Mouse (Mus musculus) brain, adult 10 weeks (tissue): ENCODE data around the gene Klhl36. TPM values are rescaled to one million over a fixed set of nuclear protein-coding genes. Genes with fewer than 3 reads are reported as not detected.

Experiments used
- polyA plus RNA-seq: library from polyadenylated mRNA; stranded (reverse); fragments of 350-450 nt; fragmentation: Illumina TruSeq; extraction: RNeasy Lipid Tissue Mini Kit (QIAGEN cat#74804); gene quantifications from one replicate; pipeline ENCODE4 v1.2.3, GENCODE M21; 2015; ENCODE audit warnings: low read depth, low replicate concordance

The Klhl36 gene
- polyA plus RNA-seq, result 6.1 TPM

DNA sequence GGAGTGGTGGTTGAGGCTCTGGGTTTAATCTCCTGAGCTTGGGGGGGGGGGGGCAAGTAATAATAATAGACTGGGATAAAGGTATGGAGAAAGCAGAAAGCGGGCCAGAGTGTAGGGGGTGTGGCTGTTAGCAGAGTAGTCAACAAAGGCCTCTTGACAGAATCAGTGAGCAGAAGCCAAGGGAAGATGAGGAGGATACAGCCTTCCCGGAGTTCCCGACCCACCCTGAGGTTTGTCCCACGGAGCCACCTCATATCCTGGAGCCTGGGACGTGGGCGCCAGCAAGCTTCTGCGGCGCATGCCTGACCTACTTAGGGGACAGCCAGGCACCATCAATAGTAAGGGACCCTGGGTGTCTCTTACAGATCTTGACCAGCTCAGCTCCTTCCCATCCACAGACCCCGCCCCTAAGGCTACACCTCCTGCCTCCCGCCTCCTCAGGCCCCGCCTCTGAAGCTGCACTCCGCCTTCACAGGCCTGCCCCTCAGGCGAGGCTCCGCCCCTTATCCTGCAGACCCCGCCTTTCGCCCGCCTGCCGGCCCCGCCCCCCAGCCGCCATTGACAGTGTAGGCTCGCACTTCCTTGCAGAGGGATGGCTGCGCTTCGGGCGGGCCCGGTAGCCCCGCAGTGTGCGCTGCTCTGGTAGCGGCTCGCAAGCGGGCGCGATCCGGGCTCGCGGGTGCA is at the start of gene Klhl36:
Klhl36 (plus strand) TSS at position 561 of the 684 bp plus-strand sequence.

DNA sequence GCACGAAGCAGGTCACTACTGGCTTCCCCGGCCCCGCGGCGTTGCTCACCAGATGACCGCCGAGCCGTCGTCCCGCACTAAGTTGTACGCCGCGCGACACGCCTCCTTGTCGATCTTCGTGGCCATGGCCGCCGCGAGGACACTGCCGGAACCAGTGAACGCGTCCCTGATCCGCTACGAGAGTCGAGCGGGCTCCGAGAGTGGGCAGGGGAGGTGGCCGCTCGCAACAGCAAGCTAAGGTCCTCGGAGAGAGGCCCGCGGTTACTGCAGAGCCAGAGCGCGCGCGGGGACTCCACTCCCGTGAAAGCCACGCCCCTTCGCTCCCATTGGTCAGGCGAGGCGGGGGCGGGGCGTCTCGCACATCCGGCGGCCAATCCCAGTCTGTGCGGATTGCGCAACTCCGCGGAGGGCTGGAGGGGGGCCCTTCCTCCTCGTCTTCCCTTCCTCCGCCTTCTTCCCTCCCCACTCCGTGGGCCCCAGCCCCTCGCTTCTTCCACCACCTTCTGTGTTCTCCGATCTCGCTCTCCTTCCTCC is 21.7 kb upstream of the Klhl36 start, which contains the start of gene Cotl1:
Cotl1 (minus strand) TSS at position 270 of the 534 bp plus-strand sequence.

DNA sequence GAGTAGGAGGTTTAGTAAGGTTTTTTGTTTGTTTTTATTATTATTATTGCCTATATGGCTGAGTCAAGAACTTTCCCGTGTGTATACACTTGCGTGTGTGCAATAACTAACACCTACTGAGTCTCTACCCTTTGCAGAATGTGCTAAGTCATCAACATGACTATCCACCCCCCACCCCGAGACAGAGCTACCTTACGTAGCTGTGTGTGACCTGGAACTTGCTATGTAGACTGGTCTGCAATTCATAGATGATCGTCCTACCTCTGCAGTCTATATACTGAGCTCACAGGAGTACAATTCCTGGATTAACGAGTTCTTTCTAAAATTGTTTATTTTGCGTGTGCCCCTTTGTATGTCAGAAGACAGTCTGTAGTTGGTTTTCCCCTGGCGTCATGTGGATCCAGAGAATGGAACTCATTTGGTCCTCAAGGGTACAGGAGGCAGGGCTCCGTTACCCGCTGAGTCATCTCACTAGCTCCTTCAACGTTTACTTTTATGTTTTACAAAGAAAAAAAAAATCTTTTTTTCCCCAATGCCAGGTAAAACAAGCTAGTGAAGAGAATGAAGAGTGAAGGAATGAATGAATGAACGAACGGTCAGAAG is 48.0 kb downstream of the Klhl36 start, which contains the start of gene Usp10:
Usp10 (plus strand) TSS at position 417 of the 603 bp plus-strand sequence.

DNA sequence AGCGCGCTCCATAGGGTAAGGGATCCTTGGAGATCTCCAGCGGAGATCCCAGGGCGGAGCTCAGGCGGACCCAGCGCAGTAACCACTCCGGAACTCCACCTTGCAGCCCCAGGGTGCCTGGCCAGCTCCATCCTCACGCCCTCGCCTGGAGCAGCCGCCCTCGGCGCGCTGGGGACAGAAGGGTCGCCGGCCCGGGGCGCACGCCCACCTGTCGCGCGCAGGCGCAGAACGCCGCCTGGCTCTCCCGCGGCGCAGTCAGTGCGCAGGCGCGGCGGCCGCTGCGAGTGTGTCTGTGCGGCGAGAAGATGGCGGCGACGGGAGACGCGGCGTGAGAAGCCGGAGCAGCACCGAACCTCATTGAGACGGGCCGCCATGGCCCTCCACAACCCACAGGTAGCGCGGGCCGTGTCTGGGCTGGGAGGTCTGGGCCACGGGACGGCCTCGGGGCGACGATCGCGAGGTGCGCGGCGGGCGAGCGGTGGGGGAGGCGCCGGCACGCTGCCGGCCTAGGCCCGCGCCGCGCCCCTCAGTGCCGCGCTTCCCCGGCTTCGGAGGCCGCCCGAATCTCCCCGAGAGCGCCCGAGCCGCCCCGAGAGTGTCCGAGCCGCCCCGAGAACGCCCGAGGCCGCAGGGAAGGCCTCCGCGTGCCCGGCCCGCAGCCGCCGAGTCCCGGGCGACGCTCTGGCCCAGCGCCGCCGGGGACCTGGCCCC is 48.6 kb downstream of the Klhl36 start, which contains the start of gene Gm20388:
Gm20388 (plus strand) TSS at position 295 of the 711 bp plus-strand sequence.

Other genes with a start within 250 kb of the Klhl36 start
- gene Adad2, start 249.5 kb upstream of the Klhl36 start, polyA plus RNA-seq, result 0.31 TPM
- gene Kcng4, start 226.6 kb upstream of the Klhl36 start, polyA plus RNA-seq, result 8.4 TPM
- 13.4 TPM for gene Wfdc1, start 195.9 kb upstream of the Klhl36 start, polyA plus RNA-seq
- 0.61 TPM for gene Atp2c2, start 162.3 kb upstream of the Klhl36 start, polyA plus RNA-seq
- gene Tldc1, start 83.8 kb upstream of the Klhl36 start, polyA plus RNA-seq, result 9.2 TPM
- 74.6 TPM for gene Cotl1, start 21.7 kb upstream of the Klhl36 start, polyA plus RNA-seq
- gene Usp10, start 48.1 kb downstream of the Klhl36 start, polyA plus RNA-seq, result 63.0 TPM
- 14.6 TPM for gene Gm20388, start 48.6 kb downstream of the Klhl36 start, polyA plus RNA-seq
- gene Crispld2, start 130.2 kb downstream of the Klhl36 start, polyA plus RNA-seq, result 1.9 TPM
- 22.8 TPM for gene Zdhhc7, start 239.2 kb downstream of the Klhl36 start, polyA plus RNA-seq